Mouse (Mus musculus) hindbrain, postnatal 0 days (tissue): ENCODE results near the gene Eif4ebp2. TPM values are rescaled to one million over a fixed set of nuclear protein-coding genes. Genes with fewer than 3 reads are reported as not detected.

Experiments
- ATAC-seq: fragments of 200-750 bp; cut with Nextera tagmentation; 2 replicates; pipeline ENCODE4 v1.8.0; 2017; ENCODE audit warnings: mild to moderate bottlenecking, moderate TSS enrichment, moderate library complexity
- DNase-seq: peaks from one replicate; pipeline ENCODE4 v3.0.0-alpha.2; 2015; ENCODE audit warnings: low spot score
- H3K27ac ChIP-seq: fragments of 300-500 bp; sonication (generic); 2 replicates; pipeline ENCODE4 v1.5.1; 2014; ENCODE audit warnings: mild to moderate bottlenecking
- H3K27me3 ChIP-seq: fragments of 300-500 bp; sonication (generic); 2 replicates; pipeline ENCODE4 v1.6.1; 2014; ENCODE audit warnings: low read length, mixed read lengths; ENCODE audit not compliant: insufficient read depth
- H3K36me3 ChIP-seq: fragments of 300-500 bp; sonication (generic); 2 replicates; pipeline ENCODE4 v1.6.1; 2014; ENCODE audit warnings: low read length, mixed read lengths; ENCODE audit not compliant: insufficient read depth
- H3K4me1 ChIP-seq: fragments of 300-500 bp; sonication (generic); 2 replicates; pipeline ENCODE4 v1.6.1; 2014; ENCODE audit warnings: antibody characterized with exemption, low read length, mixed read lengths; ENCODE audit not compliant: insufficient read depth
- H3K4me2 ChIP-seq: fragments of 300-500 bp; sonication (generic); 2 replicates; pipeline ENCODE4 v1.6.1; 2014; ENCODE audit warnings: low read depth, mild to moderate bottlenecking, low read length, moderate library complexity, mixed read lengths
- H3K4me3 ChIP-seq: fragments of 300-500 bp; sonication (generic); 2 replicates; pipeline ENCODE4 v1.5.1; 2014; ENCODE audit warnings: low read length
- H3K9ac ChIP-seq: fragments of 300-500 bp; sonication (generic); replicated peaks from 2 replicates; pipeline ENCODE4 v1.6.1; 2014; ENCODE audit warnings: mild to moderate bottlenecking, low read length, moderate library complexity, mixed read lengths
- H3K9me3 ChIP-seq: fragments of 300-500 bp; sonication (generic); 2 replicates; pipeline ENCODE4 v1.6.1; 2016; ENCODE audit warnings: low read length, mixed read lengths
- CTCF ChIP-seq: IDR thresholded peaks from 2 replicates; pipeline ENCODE4 v1.5.1; 2016; ENCODE audit warnings: antibody characterized with exemption, control low read depth, low read depth
- WGBS: fragments of 180-500 bp; shearing (Covaris S2); extraction: QIAGEN DNeasy Blood & Tissue Kit; methylation state at CpG from one replicate; pipeline ENCODE4 v1.1.7; 2014; 5-methylcytosine and 5-hydroxymethylcytosine counted together
- polyA plus RNA-seq: library from polyadenylated mRNA; unstranded; fragments of >200 nt; fragmentation: Nextera tagmentation; extraction: Ambion mirVana; gene quantifications from 2 replicates; pipeline ENCODE4 v1.2.1, GENCODE M21; 2015
- total RNA-seq: library from RNA; depleted of rRNA; stranded (reverse); fragments of >200 nt; gene quantifications from 2 replicates; pipeline ENCODE4 v1.2.3, GENCODE M21; 2014

The Eif4ebp2 gene
- total and polyA plus RNA-seq, 2 experiments from 2014 or later = 16.2 to 35.9 TPM

DNA sequence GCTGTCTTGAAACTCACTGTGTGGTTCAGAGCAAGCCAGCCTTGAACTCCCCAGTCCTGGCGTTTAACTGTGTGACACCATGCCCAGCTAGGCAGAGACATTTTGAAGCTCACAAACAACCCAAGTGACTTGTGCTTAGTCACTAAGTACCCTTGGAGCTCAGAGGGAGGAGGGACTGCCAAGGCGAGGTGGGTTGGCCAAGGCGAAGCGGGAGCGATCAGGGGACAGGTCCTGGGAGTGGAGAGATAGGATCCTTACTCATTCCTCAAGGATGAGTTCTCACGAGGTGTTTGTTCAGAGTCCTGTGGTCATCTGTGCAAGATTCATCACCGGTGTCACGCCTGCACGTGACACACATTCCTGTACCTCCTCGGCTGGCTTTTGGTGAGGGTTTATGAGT lies 27.0 kb upstream of the Eif4ebp2 start:
- no peak overlapping the region for H3K4me2 ChIP-seq
- H3K9ac ChIP-seq = no peak overlapping the region
- H3K4me1 ChIP-seq = no peaks in the 10 kb centered on the region; the same call in 1 of the 2 replicates
- no peaks in the 10 kb centered on the region for H3K27me3 ChIP-seq
- ATAC-seq (no peak), DNase-seq (no peak)
- TF ChIP-seq CTCF = no peak
- H3K36me3 ChIP-seq = no peaks in the 10 kb centered on the region
- WGBS = 96% methylated on average over 10 of the region's 10 CpGs
- H3K27ac ChIP-seq = no peak overlapping the region
- no peak overlapping the region for H3K4me3 ChIP-seq
- H3K9me3 ChIP-seq = no peaks in the 10 kb centered on the region

DNA sequence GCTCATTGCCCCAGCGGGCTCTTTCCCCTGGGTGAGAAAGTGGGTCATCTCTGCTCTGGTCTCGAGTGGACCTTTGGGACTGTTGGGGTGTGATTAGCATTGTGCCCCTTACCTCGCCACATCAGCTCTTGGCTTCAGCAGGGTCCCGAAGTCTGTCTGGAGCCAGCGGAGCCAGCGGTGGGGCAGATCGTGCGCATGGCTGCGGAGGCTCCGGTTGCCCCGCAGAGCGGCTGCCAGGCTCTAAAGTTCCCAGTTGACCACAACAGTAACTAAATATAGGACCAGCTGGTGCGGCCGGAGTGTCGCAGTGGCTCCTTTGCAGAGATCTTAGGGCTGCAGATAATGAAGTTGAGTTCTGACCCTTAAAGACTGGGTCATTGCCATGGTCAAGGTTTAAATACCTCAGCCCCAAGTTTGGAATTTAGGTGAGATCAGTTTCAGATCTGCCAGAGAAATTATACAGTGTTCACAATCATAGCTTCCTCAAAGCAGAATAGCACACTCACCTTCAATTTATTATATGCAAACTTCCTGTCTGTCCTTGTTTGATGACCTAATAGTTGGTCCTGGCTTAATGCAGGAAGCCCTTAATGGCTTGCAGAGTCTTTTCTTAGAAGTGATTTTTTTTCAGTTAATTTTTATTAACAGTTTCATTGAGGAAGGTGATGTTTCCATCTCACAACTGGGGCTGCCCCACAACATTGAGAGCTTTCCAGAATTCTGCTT lies 24.1 kb upstream of the Eif4ebp2 start:
- H3K27ac ChIP-seq = no peak overlapping the region; the same call in 1 of the 2 replicates
- H3K9me3 ChIP-seq = no peaks in the 10 kb centered on the region
- WGBS = 4% methylated on average over 15 of the region's 15 CpGs
- no peaks in the 10 kb centered on the region; the same call in 1 of the 2 replicates for H3K4me1 ChIP-seq
- no peaks in the 10 kb centered on the region for H3K36me3 ChIP-seq
- H3K4me2 ChIP-seq = peak overlapping the region; percentile 99
- TF ChIP-seq CTCF = no peak
- peak overlapping the region; percentile 61 for H3K9ac ChIP-seq
- ATAC-seq (no peak), DNase-seq (no peak)
- H3K4me3 ChIP-seq = peak overlapping the region; percentile 82
- no peaks in the 10 kb centered on the region for H3K27me3 ChIP-seq

DNA sequence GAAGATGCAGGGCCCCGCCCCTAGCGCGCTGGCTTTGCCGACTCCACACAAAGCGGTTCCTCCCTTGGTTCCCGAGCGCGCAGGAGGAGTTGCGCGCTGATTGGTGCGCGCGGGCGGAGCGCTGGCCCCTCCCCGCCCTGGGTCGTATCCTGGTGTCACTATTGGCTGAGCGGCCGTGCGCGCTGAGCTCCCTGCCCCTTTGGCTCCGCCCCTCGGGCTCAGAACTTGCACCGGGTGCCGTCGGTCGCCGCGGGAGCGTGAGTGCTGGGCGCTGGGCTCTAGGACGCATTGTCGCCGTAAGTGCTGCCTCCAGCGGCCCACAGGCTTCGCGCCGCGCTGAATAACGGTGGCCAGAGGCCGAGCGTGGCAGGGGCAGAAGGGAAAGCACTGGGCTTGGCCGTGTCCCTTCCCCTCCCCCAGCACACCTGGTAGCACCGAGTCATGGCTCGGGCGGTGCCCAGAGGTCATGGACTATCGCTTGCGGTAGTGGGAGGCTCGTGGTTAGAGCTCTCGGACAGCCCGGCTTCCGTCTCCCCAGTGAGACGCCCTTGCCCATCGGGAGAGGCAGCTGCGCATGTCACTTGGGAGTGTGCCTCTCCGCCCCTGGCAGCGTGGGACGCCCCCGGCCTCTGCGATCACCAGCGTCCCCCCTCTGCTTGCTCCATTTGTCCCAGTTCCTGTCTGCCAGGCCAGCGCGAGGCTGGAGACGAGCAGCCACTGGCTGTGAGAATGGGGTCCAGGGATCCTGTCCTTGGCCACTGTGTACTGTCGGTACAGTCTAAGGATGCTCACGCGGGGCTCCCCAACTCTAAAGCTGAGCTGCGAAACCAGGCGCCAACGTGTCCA lies 23.4 kb upstream of the Eif4ebp2 start, which contains the start of gene Lrrc20:
Gene Lrrc20 (plus strand): TSS at position 208 of the 846 bp plus-strand sequence.
- WGBS = under 1% methylated on average over 69 of the region's 70 CpGs

DNA sequence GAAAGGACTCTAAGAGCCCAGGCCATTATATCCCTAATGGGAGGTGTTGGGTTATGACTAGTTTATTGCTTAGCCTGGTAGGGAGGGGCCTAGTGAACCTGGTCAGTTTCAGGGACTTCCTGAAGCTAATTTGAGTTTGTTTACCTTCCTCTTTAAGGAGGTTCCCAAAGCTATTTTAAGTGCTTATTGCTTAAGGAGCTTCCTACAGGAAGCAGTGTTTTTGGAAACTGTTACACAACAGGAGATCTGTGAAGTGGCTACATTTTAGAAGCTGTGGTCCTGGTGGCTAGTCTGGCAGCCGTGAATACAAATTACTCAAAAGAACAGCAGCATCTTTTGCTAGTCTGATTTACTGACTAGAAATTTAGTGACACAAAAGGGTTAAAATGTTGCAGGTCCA lies 21.9 kb upstream of the Eif4ebp2 start:
- no peaks in the 10 kb centered on the region for H3K9me3 ChIP-seq
- no peak overlapping the region for H3K4me3 ChIP-seq
- H3K4me1 ChIP-seq = no peaks in the 10 kb centered on the region; the same call in 1 of the 2 replicates
- no peak overlapping the region for H3K4me2 ChIP-seq
- no peaks in the 10 kb centered on the region for H3K36me3 ChIP-seq
- no peak overlapping the region for H3K27ac ChIP-seq
- no peak overlapping the region for H3K9ac ChIP-seq
- 75% methylated on average over 1 of the region's 1 CpGs for WGBS
- TF ChIP-seq CTCF = no peak
- DNase-seq (no peak), ATAC-seq (no peak)
- H3K27me3 ChIP-seq = no peaks in the 10 kb centered on the region

More for the DNA sequence above, 23.4 kb upstream of the Eif4ebp2 start, which contains the start of gene Lrrc20:
- H3K9me3 ChIP-seq = no peaks in the 10 kb centered on the region
- no peaks in the 10 kb centered on the region for H3K27me3 ChIP-seq
- H3K9ac ChIP-seq = peak within 1 kb of the TSS; percentile 61
- H3K4me3 ChIP-seq = peak within 1 kb of the TSS; percentile 82
- peak; percentile 43 for TF ChIP-seq CTCF
- H3K27ac ChIP-seq = peak within 1 kb of the TSS; percentile 66; the same call in 1 of the 2 replicates
- peak within 1 kb of the TSS; percentile 99 for H3K4me2 ChIP-seq
- no peaks in the 10 kb centered on the region; the same call in 1 of the 2 replicates for H3K4me1 ChIP-seq
- peak; percentile 98 for ATAC-seq
- H3K36me3 ChIP-seq = no peaks in the 10 kb centered on the region
- DNase-seq = peak; percentile 95

DNA sequence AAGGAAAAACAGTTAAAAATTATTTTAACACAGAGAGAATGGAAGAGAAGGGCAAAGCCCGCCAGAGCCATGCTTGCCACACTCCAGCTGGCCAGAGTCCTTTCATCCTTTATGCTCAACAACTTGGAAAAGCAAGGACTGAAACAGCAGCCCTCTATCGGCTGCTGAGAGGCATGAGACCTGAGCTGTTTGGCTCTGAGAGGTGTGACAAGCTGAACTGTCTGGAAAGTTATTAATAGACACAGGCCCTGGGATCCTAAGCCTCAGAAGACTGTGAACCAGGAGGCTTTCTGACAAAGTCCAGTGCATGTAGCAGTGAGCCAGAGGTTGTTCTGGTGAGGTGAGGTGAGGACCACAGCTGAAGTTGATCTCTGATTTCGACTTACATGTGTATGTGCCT lies 21.2 kb upstream of the Eif4ebp2 start:
- Histone ChIP-seq H3K27me3 (no peaks in the 10 kb centered on the region), H3K9me3 (no peaks in the 10 kb centered on the region), H3K27ac (no peak overlapping the region), H3K36me3 (no peaks in the 10 kb centered on the region), H3K4me1 (no peaks in the 10 kb centered on the region; the same call in 1 of the 2 replicates), H3K9ac (no peak overlapping the region), H3K4me3 (no peak overlapping the region), H3K4me2 (no peak overlapping the region)
- DNase-seq = no peak
- WGBS = 78% methylated on average over 3 of the region's 3 CpGs
- ATAC-seq = no peak
- no peak for TF ChIP-seq CTCF

DNA sequence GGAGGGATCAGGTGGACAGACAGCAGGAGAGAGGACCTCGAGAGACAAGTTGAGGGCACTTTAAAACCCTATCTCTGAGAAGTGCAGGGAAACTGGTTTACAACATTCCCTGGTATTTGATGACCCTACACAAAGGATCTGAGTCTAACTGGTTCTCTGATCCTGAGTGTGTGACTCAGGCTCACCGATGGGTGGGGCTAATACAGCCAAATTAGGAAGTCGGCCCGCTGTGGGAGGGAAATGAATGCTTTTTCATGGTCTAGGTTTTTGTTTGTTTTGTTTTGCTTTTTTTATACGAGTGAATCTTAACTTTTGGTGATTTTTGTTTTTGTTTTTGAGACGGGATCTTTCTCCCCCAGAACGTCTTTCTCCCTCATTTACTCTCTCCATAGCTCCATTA lies 16.4 kb upstream of the Eif4ebp2 start:
- Histone ChIP-seq H3K4me2 (no peak overlapping the region), H3K27ac (no peak overlapping the region), H3K36me3 (no peaks in the 10 kb centered on the region), H3K27me3 (no peaks in the 10 kb centered on the region), H3K4me1 (no peaks in the 10 kb centered on the region), H3K9me3 (no peaks in the 10 kb centered on the region), H3K4me3 (no peak overlapping the region), H3K9ac (no peak overlapping the region)
- DNase-seq (no peak), ATAC-seq (no peak)
- WGBS = 74% methylated on average over 7 of the region's 7 CpGs
- TF ChIP-seq CTCF = no peak
